Mouse (Mus musculus): ENCODE measurements at regions not wholly inside any gene's neighbourhood (a gene's known extent, or its start where the extent isn't known, plus 50 kb on each side); places are given as distances from the start of the nearest gene placed in this dataset.

DNA sequence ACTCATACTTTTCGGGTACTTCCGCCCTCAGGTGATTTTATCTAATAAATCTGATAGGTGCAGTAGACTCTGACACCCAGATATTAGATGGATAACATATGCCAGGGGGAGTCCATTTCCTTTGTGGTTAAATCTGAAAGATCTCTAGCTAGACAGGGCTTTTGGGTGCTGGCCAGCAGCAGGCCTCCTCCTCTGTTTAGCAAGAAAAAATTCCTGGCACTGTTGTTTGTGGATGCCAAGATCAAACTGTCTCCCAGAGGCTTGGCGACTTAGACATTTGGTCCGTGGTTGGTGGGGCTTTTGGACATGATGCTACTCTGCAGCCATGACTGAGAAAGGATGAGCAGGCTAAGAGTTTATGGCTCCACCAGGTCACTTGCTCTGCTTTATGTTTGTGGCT is 287.5 kb upstream of the Usp25 start:
- no peak for DNase-seq (ENCODE audit: extremely low read depth, low read depth)

GRCm38 (mm10) chr16:76725271-76725670 is 288.2 kb upstream of the Usp25 start:
- no peak for DNase-seq (ENCODE audit: extremely low read depth, low read depth)

DNA sequence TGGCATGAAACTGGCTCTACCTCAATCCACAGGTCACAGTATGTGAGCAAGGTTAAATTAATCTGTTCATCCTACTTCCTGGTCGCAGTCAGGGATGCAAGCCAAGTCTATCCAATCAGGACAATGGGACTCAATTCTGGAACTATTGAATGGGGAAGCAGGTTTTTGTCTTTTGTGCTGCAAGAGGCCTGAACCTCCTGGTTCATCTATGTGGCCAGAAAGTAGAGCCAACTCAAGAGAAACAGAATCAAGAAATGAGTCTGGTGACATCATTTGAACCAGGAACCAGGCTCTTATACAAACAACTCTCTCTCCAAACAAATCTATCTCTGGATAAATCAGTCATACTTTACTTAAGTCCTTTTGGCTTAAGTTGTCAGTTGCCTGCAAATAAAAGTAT is 294.7 kb upstream of the Usp25 start:
- no peak for DNase-seq (ENCODE audit: extremely low read depth, low read depth)

DNA sequence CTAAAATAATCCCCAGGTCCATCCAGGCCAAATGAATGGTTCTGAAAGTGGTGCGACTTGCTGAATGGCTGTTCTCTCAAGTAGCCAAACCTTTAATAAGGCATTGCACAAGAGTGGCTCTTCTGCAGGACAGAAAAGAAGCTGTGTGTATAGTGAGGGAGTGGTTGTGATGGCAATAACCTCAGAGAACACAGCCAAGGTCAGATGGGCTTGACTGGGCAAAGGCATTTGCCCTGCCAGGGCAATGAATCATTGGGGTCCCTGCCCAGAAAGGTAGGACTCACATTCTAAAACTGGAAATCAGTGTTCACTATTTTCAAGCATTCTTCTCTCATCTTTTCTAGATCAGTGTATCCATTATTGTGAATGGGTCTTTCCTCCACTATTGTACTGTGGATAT is 295.4 kb upstream of the Usp25 start:
- DNase-seq (ENCODE audit: extremely low read depth, low read depth), result no peak

DNA sequence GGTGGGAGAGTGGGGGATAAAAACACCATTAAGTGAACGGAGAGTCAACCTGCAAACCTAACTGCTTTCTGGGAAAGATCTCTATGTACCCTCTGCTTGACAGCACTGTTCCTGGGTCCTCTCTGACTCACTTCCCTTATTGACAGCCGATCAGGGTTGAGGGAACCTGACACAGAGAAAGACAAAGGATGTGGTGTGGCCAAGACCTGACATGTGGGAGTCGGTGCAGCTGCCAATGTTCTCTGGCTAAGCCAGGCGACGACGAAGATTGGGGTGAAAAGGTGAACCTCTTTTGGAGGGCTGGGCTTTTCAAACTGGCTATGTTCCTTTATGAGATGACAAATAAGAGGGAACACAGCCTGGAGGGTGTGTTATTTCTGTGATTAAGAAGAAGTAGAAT is 318.6 kb upstream of the Usp25 start:
- DNase-seq (ENCODE audit: extremely low read depth, low read depth), result no peak

DNA sequence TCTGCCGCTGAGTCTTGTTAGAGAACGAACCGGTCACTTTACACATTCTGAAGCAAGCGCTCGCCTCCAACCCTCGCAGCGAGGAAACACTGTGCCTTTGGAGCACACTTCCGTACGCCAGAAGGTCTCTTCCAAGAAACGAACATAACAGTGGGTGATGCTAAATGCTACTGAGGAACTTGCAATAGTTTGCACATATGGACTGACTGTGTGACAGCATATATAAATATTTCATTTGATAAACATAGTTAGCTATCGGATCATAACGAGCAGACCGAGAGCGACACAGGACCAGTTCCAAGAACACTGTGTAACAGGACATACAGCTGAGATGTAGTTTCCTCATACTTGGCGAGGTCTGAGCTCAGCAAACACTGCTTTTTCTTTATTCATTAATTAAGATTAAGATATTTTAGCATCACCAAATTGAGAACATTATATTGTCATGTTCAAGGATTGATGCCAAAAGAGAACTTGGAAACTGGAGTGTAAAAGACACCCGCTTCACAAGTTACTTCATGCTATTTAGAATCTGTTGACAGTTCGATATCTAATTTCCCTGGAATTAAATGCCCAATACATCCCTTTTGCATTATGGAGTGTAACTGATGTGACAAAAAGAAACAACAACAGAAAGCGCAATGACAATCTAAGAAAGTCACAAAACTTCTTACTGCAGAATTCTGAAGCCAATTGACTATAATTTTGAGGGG is 314.3 kb upstream of the Nrip1 start:
- DNase-seq (ENCODE audit: extremely low read depth, low read depth), result no peak

DNA sequence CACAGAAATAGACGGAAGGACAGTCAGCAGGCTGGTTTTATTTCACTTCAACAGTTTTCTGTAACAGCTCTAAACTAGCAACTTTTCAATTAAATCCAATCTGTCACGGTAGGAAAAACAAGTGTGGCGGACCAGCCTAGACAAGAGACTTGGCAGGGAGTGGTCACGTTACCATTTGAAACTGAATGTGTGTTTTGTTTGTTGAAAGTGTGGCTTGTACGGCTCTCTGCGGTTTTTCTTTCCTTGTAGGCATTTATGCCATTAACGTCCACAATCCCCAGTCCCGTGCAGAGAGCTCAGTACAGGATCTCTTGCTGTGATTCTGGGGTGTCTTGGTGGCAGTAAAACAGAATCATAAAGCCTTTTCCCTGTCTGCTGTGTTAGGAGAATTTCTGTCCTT is 311.9 kb upstream of the Nrip1 start:
- no peak for DNase-seq (ENCODE audit: extremely low read depth, low read depth)

DNA sequence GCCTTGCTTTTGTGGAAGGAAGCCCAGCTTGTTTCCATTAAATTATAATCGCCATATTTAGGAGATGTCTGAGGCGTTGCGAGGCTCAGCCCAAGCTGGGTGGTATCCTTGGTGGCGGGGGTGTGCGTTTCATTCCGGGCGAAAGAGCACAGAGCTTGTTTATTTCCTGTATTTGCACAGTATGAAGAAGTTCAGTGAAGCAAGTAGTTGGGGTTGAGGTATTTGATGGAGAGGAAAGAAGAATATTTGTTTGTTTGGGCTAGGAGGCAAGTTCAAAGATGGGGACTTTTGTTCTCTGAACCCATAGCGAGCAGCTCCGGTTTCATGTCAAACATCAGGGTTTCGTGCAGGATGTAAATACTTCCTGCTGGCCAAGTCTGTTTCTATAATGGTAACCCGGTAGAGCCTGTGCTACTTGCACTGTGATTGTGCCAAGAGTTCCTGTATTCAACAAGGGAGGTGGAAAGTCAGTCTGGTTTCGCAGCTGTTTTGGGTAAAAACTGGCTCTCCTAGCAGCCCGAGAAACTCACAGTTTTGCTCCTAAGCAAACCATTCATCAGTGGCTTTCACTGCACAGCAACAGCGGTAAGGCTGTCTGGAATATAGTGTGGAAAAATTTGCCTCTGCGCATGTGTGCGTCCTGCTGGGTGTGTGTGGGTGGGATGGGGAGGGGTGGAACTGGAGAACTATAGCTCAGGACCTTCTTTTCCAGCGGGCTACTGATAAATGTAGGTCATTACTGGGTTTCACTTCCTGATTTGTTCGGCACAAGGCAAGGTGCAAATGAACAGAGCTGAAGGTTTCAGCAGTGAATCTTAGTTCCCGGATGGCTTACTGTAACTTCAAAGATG is 306.7 kb upstream of the Nrip1 start:
- no peak for DNase-seq (ENCODE audit: extremely low read depth, low read depth)

DNA sequence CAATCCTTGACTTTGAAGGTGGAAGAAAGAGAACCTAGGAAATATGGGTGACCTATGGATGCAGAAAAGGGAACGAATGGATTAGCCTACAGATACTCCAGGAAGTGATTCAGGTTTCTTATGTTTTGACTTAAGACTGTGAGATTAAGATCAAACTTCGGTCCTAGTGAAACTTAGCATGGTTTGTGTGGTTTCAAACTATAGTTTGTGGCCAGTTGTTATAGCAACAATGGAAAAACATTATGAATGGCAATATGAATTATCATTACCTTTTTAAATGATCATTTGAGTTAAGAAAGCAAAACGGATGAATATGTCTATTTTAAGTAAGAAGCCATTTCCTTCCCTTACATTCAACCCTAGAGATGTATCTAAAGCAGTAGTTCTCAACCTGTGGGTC is 305.3 kb upstream of the Nrip1 start:
- DNase-seq (ENCODE audit: extremely low read depth, low read depth), result no peak

GRCm38 (mm10) chr16:76669795-76670194 is 296.2 kb upstream of the Nrip1 start:
- no peak for DNase-seq (ENCODE audit: extremely low read depth, low read depth)

- no peak for DNase-seq (ENCODE audit: extremely low read depth, low read depth)
Observed at GRCm38 (mm10) chr16:76667046-76667445, 293.4 kb upstream of the Nrip1 start.

GRCm38 (mm10) chr16:76655106-76655505 is 281.5 kb upstream of the Nrip1 start:
- DNase-seq (ENCODE audit: extremely low read depth, low read depth), result no peak

DNA sequence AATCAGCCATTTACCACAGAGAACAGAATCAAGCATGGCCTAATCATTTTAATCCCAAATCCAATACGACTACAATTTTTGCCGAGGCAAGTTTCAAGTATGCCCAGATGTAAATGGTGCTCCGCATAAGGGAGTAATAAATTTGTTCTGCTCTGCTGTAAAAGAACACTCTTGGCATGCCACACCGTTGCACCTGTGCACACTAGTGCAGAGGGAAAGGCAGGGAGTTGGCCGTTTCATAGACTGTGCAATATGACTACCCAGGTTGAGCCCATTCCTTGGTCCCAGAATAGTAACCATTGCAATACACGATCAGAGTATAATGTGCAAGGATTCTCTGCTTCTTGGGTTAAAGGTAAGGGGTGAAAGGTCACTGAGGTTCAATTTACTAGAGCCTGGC is 270.7 kb upstream of the Nrip1 start:
- DNase-seq (ENCODE audit: extremely low read depth, low read depth), result no peak

DNA sequence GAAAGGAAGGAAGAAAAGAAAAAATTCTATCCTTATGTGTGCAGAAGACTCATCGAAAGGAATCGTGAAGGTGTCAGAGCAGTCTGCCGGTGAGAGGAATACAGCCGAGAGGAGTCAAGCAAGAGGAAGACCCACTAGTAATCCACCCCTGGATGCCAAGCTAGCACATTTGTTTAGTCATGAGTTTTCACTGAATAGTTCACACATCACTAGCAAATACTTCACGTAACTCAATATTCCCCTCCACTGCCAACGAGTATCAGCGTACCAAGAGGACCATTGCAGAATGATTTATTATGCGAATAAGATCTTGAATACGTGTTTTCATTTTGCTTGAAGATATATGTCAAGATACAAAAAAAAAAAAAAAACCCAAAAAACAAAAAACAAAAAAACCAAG is 270.2 kb upstream of the Nrip1 start:
- no peak for DNase-seq (ENCODE audit: extremely low read depth, low read depth)

DNA sequence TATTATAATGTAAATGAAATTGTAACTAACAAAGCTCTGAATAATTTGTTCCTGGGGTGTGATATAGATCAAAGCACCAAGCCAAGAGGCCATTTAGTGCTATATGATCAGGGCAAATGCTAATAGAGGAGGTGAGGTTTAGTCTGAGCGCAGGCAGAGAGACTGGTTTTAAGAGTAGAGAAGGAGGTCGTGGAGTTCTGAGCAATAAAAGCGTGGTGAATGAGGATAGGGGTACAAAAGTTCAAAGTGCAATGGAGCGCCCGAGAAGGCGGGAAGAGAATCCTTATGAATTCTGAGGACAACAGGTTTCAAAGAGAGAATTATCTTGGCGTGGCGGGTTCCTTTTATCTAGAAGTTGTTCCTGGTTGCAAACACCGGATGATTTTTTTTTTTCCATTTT is 261.5 kb upstream of the Nrip1 start:
- no peak for DNase-seq (ENCODE audit: extremely low read depth, low read depth)

DNA sequence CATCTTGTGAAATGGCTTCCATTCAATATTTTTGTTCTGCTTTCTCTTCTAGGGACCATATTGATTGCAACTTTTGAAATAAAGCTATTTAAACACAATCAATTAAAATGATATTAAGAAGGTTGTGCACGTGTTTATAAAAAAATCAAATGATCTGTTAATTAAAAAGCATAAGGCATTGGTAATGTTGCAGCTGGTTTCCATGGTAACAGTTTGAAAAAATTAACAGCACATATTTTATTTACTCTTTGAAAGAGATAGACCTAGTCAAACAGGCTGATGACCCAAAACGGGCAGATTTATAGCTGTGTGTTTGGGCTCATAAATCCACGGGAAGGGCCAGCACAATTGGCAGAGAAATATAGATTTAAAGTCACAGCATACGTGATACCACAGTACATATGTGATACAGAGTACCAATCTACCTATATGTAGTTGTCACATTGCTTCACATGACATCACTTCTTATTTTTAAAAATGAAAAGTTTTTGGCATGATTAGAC is 260.6 kb upstream of the Nrip1 start:
- DNase-seq (ENCODE audit: extremely low read depth, low read depth), result no peak

DNA sequence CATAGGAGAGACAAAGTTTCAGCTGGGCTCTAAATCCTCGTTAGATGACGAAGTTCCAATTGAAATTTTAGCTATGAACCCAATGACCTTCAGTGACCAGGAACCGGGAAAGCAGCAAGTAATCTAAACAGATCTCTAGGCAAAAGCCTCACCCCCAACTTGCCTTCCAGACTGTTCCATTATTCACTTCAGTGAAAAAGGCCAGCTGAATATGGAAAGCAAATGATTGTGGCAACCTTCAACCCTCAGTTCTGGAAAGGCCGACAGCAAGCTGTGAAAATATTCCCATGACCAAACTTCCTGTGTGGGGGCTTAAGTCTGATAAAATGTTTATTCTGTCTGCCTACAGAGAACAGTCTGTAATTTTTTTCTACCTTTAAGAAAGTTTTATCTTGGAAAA is 252.5 kb upstream of the Nrip1 start:
- DNase-seq (ENCODE audit: extremely low read depth, low read depth), result no peak

- no peak for DNase-seq (ENCODE audit: extremely low read depth, low read depth)
Observed at GRCm38 (mm10) chr16:76621715-76622114, 248.1 kb upstream of the Nrip1 start.

GRCm38 (mm10) chr16:76618295-76618694 is 244.7 kb upstream of the Nrip1 start:
- no peak for DNase-seq (ENCODE audit: extremely low read depth, low read depth)

DNA sequence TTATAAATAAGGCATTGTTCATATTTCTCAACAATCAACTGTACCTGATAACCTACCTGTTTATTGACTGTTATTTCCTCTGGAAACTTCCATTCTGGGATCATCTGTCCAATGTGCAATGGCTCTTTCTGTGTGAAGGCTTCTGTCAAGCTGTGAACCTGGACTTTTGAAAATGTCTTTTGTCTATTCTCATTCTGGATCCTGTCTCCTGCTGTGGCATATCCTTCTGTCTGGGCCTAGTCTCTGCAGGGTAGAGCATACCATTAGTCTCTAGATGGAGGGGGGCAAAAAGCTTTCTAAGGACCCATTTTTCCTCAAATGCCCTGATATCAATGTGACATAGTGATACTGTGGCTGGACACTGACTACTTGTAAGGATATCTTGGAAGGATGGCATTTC is 237.4 kb upstream of the Nrip1 start:
- DNase-seq (ENCODE audit: extremely low read depth, low read depth), result no peak

DNA sequence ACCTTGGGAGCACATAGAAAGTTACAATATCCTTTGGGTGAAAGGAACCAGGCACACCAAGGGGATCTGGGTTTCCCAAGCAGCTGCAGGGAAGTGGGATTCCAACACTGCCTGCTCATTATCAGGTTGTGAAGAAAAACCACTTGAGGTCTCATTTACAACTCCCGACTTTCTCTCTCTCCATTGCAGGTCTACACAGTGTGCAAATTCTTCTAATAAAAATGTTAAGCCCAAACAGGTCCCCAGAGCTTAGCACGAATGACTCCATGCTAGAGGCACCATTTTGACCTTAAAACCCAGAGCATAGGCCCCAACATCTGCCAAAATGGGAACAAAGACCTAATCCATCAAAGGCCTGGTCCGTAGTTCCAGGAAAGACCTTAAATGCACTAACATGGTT is 231.3 kb upstream of the Nrip1 start:
- no peak for DNase-seq (ENCODE audit: extremely low read depth, low read depth)

DNA sequence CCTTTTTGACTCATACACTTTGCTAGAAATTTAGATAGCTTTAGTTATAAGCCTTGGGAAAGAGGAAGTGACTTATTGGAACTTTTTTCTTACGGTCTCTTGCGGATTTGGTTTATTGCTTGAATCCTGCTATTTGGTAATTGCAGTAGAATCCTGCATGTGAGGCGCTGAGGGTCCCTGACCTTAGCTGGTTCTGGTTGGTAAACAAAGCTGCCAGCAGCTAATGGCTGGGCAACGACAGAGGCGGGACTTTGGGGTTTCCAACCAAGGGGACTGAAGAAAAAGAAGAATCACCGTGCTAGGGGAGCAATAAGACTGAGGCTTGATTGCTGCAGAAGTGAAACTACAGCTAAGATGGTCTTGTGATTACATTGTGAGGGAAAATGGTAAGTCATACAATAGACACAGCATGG is 230.2 kb upstream of the Nrip1 start:
- no peak for DNase-seq (ENCODE audit: extremely low read depth, low read depth)

DNA sequence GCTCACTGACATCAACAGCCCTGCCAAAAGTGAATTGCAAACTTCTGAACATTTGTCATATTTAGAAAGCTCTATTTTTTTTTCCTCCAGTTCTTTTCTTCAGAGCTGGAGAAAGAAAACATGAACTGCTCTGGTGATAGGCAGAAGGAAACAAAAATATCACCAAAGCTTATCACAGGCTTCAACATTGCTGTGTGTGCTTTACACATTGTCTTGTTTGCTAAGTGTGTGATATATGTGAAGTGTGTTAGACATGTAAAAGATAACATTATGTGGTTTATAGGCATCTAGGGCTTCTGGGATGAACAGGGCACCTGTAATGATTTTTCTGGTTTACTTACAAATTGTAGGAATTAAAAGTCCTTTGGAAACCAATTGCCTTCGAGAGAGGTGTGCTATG is 229.8 kb upstream of the Nrip1 start:
- no peak for DNase-seq (ENCODE audit: extremely low read depth, low read depth)

Data from MEL-GATA-1-ER (cell line).